Mouse (Mus musculus) granulocyte monocyte progenitor cell, adult 5-6 weeks (primary cell): ENCODE measurements at regions not wholly inside any gene's neighbourhood (a gene's known extent, or its start where the extent isn't known, plus 50 kb on each side); places are given as distances from the start of the nearest gene placed in this dataset.

Source experiments
- ATAC-seq: replicated peaks from 2 replicates; pipeline ENCODE4 v1.8.0; 2016; ENCODE audit warnings: mild to moderate bottlenecking, moderate TSS enrichment, inconsistent platforms; ENCODE audit not compliant: poor library complexity, severe bottlenecking

DNA sequence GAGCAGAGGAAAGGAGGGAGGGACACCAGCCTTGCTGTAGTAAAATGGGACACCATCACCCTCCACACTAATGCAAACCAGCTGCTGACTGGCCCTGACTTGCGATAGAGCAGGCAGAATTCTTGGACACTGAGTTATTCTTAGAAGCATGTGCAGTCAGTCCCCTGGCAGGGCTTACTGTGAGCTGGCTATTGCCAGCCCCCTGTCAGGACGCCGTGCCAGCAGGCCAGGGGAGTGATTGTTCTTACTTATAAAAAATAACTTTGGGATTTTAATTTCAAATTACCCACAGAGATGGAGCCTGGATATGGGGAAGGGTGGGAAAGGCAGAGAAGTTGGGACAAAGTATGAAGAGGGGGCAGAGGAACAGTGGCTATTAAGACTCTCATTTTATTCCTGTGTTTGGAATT lies 173.1 kb downstream of the 1500009L16Rik start:
- no peak for ATAC-seq

DNA sequence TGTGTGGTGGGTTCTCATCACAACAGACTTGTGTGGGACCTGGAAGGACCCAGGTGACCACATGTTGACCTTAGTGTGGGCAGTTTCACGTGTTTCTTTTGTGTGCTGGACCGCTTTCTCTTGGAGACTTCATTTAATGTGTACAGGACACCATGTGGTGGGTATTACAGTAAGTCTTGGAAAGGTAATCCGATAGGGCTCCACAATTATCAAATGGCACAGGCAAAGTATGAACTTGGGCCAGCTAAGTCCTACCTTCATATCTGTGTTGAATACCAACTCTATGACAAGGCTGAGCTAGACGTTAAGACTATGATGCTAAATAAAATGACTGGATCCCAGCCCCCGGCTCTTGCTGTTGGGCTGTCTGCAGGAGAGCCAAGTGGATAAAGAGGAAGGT lies 173.5 kb downstream of the 1500009L16Rik start:
- no peak for ATAC-seq

DNA sequence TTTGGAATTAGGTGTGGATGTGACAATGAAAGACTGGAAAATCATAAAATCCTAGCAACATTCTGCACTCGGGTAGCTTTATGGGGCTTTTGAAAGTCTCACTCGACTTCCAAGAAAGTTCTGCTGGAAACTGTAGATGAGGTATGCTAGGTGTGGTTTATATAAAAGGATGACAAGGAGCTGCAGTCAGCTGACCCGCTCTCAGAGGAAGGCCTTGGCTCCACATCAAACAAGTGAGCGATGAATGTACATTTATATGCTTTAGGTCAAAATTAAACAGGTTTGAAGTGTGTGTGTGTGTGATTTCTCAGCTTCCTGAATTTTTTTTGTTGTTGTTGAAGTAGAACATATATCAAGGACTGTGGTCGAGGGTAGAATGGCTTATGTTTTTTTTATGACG lies 174.9 kb downstream of the 1500009L16Rik start:
- ATAC-seq, result no peak

DNA sequence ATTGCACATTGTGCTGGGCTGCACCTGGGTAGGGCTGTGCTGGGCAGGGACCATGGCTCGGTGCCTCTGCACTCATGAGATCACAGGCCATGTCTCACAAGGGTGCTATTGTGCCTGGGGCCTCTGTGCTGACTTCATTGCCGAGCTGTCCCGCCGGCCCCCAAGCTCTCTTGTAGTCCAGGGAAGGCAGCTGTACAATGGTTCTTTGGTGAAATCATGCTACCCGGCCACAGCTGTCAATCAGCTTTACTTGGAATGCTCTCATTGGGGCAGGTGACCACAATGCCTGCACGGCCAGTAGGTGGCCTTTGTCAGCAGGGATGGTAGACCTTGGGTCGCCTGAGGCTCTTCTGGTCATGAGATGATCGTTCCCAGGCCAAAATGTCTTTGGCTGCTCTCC lies 184.1 kb downstream of the 1500009L16Rik start:
- ATAC-seq, result no peak

DNA sequence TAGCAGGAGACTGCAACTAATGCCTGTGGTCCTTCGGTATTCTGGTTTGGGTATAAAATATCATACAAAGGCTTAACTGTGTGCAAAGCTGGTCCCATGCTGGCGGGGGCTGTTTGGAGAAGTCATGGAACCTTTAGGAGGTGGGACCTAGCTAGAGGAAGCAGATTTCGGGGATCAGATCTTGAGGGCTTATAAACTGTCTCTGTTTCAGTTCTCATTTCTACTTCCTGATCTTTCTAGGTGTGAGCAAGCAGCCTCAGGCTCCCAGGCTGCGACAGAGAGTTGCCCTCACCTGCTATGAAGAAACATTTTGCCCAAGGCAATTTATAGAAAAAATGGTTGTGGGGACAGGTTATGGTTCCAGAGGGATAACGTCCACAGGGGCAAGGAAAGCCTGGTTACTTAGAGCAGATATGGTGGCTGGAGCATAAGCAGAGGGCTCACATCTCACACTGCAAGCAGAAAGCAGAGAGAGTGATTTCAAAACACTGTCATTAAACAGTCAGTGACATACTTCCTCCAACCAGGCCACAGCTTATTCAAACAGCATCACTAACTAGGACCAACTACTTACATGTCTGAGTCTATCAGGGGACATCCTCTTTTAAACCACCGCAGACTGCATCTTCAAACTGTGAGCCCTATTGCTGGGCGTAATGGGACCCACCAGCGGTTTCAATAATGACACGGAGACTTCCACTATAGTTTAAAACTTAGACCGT lies 188.1 kb downstream of the 1500009L16Rik start:
- peak; percentile 82 for ATAC-seq

DNA sequence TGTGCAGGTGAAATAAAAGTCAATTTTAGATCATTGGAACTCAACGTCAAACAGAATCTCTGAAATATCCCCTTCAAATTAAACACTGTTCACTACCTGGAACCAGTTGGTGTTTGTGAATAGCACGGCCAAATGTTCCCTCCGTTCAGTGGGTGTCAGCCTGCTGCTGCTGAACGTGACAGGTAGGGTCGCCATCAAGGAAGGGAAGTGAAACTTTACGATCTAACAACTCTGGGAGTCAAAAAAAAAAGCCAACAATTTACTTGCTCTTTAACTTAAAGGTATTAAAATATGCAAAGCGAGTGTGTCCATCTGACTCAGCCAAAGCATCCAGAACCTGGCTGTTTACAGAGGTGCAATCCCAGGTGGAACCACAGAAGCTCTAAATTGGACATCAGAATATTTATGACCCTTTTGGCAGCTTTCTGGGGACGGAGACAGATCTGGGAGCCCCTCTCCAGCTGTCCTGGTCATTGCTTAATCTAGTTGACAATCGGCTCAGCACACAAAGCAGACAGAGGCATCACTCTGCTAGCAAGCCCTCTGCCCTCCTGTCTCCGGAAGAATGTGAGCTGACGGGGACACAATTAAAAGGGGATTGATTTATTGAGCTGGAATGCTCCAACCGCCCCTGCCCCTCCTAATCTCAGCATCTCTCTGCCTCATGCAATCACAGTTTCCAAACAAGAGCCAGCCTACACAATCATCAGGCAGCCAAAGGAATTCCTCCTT lies 191.9 kb downstream of the 1500009L16Rik start:
- ATAC-seq, result no peak

DNA sequence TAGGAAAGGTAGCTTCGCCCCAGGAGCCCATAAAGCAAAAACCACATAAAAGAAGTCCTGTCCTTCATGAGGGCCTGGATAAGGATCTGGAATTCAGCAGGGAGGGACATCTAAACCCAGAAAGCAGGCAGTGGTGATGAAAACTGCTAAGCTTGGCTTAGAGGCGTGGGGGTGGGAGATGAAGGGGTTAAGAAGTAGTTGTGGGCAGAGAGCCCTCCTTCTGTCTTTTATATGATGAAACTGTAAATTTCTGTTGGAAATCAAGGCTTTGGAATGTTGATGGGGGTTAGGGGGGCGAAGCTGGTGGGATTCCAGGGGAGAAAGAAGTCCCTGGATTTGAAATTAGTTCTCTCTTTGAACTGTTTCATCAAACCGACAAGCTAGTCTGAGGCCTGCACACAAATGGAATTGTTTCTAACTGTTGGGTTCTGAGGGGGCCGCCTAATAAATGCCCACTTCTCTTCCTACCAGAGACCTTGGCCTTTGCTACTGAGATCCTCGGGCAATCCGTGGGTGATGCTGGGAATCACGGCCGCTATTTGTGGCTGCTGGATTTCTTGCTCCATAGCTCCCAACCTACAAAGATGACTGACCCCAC lies 192.6 kb downstream of the 1500009L16Rik start:
- no peak for ATAC-seq

DNA sequence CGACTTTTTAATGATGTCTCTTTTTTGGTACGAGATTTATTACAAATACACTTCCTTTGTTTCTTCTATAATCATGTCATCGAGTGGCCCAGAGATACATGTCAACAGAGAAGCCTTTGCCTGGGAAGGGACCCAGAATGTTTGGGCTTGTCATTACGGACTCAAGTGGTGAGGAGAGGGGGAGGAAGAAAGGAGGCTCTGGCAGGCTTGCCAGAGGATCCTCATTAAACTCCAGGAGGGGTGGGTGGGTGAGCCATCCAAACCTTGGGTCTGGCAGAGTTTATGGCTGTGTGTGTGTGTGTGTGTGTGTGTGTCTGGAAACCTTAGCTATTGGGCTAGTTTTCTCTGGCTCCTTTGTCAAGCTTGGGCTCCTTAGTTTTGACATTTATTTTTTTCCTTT lies 204.3 kb downstream of the 1500009L16Rik start:
- ATAC-seq, result no peak

DNA sequence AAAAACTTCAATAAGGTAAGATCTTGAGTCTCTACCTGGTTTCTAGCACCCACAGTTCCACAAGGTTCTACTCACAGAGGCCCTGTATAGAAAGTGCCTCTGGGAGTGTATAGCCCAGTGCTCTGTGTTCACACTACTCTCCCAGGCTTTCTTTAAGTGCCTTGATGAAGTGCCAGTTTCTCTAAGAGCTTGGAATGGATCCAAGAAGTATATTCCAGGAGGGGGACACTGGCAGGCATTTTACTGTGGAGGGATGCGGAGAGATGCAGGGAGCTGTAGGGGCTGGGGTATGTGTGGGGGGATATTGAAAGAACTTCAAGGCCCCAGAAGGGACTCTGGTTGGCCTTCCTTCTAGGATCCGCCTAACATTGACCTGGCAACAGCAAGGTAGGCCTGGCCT lies 204.9 kb downstream of the 1500009L16Rik start:
- ATAC-seq, result no peak

DNA sequence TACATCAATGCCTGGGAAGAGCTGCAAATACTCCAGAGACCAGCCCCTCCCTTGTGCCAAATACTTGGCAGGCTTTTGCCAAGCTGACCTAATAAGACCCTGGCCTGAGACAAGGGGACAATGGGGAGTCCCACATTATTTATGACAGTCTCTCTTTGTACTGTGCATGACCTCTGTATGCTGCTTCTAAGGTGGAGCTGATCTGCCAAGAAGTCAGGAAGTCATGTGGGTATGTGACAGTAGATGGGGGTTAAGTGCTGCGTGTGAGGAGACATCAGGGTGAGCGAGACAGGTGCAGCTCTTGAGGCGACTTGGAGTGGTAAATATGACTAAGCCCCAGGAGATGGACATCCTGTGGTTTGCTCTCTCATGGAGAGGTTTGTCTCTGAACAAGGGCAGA lies 209.1 kb downstream of the 1500009L16Rik start:
- no peak for ATAC-seq

DNA sequence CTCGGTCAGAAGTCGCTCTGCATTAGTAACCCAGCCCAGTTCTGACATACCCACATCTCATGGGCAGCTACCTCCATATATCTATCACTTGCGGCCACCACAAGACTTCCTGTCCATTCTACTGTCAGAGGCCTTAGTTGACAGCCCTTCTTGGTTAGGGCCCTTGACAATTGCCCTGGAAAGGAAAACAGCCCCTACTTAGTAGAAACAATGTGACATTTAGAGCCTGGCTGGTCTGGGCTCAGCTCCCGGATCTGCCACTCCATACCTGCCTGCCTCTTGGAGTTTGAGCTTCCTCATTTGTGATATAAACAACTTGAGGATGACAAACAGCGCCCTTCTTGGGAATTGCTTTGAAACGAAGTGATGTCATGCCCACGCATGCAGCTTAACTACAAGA lies 210.5 kb downstream of the 1500009L16Rik start:
- no peak for ATAC-seq

DNA sequence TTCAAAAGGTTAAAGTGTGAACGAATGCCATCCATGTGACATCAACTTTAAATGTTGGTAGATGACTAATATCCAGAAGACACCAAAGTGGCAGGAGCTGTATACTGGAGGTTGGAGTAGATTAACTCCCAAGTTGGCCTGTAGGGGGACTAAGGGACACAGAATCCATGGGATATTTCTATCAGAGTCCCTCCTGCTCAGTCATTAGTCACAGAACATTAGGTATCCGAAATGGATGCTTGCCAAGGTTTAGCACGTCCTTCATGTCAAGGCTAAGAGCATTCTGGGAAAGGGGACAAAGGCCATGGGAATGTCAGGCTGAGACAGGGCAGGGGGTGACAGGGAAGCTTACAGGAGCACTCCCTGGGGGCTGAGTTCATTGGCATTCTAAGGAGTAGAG lies 211.8 kb downstream of the 1500009L16Rik start:
- no peak; the same call in 1 of the 2 replicates for ATAC-seq

DNA sequence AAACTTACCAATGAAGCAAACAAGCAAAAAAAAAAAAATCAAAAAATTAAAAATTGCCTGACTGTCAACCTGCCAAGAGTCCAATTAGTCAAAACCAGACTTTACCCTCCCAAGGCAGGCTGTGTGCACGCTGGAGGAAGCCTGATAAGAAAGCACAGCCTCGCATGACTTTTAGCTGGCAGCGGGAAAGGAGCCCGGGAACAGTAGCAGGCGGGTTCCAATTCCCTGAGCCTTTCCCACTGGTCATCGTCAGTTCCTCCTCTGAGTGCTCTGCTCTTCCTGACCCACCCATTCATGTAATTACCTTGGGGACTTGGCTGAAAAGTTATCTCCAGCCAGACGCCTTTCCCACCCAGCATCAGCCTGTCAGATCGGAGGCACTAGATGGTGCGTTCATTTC lies 214.5 kb downstream of the 1500009L16Rik start:
- ATAC-seq, result no peak

DNA sequence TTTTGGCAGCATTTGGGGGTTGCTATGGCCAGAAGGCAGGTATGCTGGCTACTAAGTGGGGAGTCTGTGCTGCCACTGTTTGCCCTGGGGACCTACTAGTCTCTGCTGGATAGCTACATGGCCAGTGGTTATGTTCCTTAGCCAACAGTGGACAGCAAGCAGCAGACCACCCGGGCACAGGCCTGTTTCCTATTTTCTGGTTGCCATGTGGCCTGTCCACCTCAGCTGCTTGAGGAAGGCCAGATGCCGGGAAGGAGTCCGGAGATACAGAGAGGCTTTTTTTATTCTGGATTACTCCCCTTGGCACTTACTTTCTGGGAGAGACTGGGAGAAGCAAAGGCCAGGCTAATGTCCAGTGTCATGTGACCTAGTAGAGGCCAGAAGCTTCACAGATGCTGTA lies 219.4 kb downstream of the 1500009L16Rik start:
- no peak for ATAC-seq

DNA sequence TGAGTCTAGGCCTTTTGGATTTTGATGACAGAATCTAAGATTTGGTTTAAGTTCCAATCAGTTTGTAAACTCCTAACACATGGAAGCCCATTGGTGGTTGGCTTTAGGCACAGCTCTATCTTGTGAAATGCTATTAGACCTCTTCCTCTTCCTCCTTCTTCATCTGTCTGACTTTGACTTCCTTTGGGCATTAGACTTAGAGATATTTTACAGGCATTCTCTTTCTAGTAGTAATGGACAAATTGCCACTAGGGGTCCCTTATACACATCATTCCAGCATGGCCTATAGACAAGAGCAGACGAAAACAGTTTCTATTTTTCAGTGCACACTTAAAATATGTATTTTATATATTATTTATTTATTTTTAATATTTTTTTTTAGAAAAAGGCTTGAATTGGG lies 221.5 kb downstream of the 1500009L16Rik start:
- peak; percentile 24; the same call in 1 of the 2 replicates for ATAC-seq

DNA sequence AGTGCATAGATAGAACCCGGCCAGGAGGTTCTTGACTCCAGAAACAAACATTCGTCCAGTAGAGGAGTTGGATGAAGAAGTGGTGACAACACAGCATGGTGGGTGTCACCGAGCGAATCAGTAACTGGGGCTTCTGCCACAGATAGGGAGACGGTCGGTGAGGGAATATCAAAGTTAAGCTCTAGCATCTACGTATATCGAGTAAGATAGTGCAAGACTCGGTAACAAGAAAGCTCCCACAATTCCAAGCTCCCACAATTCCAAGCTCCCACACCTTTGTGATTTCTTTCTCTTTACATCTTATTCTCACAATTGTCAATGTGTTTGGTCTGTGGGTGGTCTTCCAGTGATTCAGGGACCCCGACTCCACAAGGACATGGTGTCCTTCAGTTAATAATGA lies 222.2 kb downstream of the 1500009L16Rik start:
- ATAC-seq, result no peak

DNA sequence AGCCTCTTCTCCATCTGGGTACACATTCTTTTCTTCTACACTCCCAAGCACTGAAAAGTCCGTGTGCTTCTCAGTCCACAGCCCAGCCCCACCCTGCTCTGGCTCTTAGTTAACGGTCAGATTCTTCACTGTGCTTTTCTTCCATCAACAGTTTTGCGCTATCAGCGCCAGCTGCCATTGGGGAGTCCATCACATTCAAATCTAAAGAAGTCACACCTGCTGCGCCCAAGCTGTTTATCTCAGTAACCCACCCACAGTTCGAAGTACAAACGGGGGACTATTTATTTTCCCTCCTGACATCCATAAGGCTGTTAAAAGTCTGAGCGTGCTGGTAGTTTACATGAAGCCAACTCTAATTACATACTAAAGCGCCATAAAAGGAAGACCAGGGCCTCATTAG lies 222.8 kb downstream of the 1500009L16Rik start:
- no peak for ATAC-seq

DNA sequence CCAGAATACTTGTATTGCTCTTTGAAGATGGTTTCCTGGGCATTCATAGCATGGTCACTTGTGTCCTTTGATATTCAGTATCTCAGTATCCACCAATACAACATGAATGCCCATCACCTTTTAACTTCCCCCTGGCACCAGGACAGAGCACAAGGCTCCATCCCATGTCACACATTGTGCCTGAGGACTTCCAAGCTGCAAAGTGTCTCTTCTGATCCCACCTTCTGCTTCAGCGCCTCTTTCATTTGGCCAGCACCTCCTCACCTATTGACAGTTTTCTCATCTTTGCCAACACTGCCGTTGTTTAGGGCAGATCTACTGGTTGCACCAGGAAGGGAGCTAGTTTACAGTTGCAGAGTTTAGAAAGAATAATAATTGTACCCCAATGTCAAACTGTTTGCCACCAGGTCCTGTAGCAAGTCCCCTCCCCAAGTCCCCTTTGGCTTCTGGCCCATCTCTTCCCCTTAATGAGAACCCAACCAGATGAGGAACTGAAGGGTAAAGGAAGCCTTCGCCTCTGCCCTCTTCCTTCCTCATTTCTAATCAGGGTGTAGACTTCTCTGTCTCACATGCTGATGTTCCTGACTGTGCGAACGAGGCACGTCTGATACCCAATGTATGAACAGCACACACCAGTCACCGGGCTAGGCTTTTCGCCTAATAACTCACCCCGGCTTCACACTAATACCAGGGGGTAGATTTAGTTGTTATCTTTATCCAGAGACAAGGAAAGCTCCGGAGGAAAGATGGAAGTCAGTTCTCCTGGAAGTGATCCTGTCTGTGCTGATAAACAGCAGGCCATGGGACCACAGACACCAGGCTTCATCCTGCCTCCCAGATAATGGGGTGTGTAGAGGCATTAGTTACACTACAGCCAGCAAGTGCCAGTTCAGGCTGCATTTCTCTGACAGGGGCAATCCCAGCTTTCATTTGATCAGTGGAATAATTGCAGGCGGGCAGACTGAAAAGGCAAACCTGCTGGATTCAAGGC lies 223.8 kb downstream of the 1500009L16Rik start:
- peak; percentile 96 for ATAC-seq

DNA sequence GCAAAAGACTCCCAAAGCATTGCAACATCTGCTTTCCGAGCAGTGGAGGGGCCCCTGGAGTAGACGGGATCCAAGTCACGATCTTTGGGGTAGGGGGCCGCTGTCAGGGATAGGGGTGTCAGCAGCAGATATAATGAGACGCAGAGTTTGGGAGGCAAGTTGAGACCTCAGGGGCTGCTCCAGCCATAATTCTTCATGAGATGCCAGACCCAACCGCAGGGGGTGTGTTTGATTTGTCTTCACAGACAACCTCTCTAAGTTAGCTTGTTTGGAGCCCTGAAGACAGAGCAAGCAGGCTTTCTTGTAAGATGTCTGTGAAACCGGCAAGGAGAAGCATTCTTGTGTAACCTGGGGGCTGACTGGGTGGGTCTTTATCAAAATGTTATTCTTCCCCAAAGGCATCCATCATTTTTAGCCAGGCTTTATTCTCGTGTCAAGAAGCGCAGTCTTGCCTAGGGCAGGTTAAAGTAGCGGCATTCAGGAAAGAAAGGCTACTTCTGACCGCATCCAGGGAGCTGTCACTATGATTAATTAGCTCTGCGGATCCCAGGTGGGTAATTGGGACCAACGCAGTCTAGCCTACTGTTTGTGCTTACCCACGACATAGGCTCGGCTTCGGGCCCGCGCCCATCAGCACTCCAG lies 234.6 kb downstream of the 1500009L16Rik start:
- no peak for ATAC-seq

DNA sequence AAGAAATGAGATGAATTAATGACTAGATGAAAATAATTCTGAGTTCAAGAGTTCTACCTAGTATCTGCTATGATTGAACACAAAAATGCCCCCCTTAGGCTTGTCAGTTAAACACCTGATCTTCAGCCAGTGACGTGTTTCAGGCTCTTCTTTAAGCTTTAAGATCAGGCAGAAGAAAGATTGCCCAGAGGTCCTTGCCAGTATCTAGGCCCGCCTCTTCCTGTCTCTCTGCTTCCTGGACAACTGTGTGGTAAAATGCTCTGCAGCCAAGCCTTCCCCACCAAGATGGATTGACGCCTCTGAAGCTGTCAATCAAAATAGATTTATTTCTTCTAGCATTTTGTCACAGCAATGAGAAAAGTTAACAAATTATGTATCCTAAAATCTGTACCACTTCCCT lies 235.7 kb downstream of the 1500009L16Rik start:
- no peak for ATAC-seq
